Mouse (Mus musculus) brain, adult 2 months (tissue): Measurements from ENCODE around the gene Txndc8.
A peak's percentile ranks its signal among the peaks of the same experiment; 100 is the strongest.

ENCODE experiments used
- DNase-seq: peaks from one replicate; pipeline ENCODE4 v3.0.0; 2011; ENCODE audit warnings: low read depth, low spot score

Txndc8 gene

GRCm38 (mm10) chr4:57956029-57956960, 52.6 kb downstream of the Txndc8 start, which contains the start of gene Txn1:
Gene Txn1 (minus strand): TSS chr4:57956411.
- peak; percentile 98 for DNase-seq

- peak; percentile 76 for DNase-seq
These were observed 53.4 kb downstream of the Txndc8 start for GRCm38 (mm10) chr4:57955544-57955958.

- no peak for DNase-seq
These were observed 53.9 kb downstream of the Txndc8 start for GRCm38 (mm10) chr4:57954991-57955390.

- no peak for DNase-seq
These were observed 54.3 kb downstream of the Txndc8 start for GRCm38 (mm10) chr4:57954580-57954979.

GRCm38 (mm10) chr4:57953796-57954195, 55.1 kb downstream of the Txndc8 start:
- no peak for DNase-seq

GRCm38 (mm10) chr4:57952891-57953290, 56.0 kb downstream of the Txndc8 start:
- no peak for DNase-seq

- no peak for DNase-seq
These were observed 56.5 kb downstream of the Txndc8 start for GRCm38 (mm10) chr4:57952416-57952815.

GRCm38 (mm10) chr4:57949866-57950265, 59.1 kb downstream of the Txndc8 start:
- DNase-seq: no peak

GRCm38 (mm10) chr4:57947476-57947875, 61.4 kb downstream of the Txndc8 start:
- no peak for DNase-seq

- no peak for DNase-seq
These were observed 61.9 kb downstream of the Txndc8 start for GRCm38 (mm10) chr4:57947036-57947435.

GRCm38 (mm10) chr4:57942892-57943291, 66.0 kb downstream of the Txndc8 start:
- DNase-seq: no peak

- DNase-seq: no peak
These were observed 68.3 kb downstream of the Txndc8 start for GRCm38 (mm10) chr4:57940631-57941030.

- DNase-seq: no peak
These were observed 71.6 kb downstream of the Txndc8 start for GRCm38 (mm10) chr4:57937292-57937691.

- DNase-seq: no peak
These were observed 74.7 kb downstream of the Txndc8 start for GRCm38 (mm10) chr4:57934181-57934580.
